Mouse (Mus musculus): ENCODE measurements around the gene Tert. TPM values are rescaled to one million over a fixed set of nuclear protein-coding genes. Genes with fewer than 3 reads are reported as not detected.

Gene Tert
- polyA plus RNA-seq, 1 experiment: 1.4 TPM

DNA sequence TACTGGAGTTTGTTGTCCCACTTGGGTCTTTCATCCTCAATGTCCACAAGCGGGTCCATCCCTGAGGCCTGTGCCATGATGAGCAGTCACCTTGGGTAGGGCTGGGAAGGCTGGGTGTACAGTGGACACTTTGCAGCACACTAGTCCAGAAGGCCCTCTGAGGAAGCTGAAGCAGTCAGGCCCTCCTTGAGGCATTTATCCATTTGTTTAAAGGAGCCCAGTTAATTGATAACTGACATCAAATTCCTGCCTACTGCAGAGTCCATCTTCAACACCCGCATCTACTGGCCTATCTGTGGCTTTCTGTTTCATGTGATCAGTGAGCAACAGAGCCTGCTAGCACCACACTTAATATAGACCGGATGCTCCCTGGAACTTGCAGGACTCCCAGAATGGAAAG is 51.1 kb downstream of the Tert start, which contains the start of gene Slc6a18:
Slc6a18 (minus strand) TSS at position 171 of the 400 bp plus-strand sequence.
- Histone ChIP-seq H3K27ac (ENCODE audit: insufficient read depth, low read length) (no peak within 1 kb of the TSS), H3K4me1 (ENCODE audit: control insufficient read depth, insufficient read depth, low read length) (no peaks in the 10 kb centered on the region), H3K4me3 (replicated peaks; ENCODE audit: insufficient read depth, low read depth, low read length) (no peak within 1 kb of the TSS), H3K27me3 (ENCODE audit: control insufficient read depth, insufficient read depth, low read length) (no peaks in the 10 kb centered on the region)
- DNase-seq: no peak
- WGBS: 87% methylated on average over 3 of the region's 3 CpGs
- TF ChIP-seq POLR2A (IDR thresholded peaks at IDR 0.05; ENCODE audit: borderline replicate concordance, insufficient read depth, low read length) (no peak), CTCF (IDR thresholded peaks at IDR 0.05; ENCODE audit: borderline replicate concordance, insufficient read depth, low read depth, low read length) (no peak)

DNA sequence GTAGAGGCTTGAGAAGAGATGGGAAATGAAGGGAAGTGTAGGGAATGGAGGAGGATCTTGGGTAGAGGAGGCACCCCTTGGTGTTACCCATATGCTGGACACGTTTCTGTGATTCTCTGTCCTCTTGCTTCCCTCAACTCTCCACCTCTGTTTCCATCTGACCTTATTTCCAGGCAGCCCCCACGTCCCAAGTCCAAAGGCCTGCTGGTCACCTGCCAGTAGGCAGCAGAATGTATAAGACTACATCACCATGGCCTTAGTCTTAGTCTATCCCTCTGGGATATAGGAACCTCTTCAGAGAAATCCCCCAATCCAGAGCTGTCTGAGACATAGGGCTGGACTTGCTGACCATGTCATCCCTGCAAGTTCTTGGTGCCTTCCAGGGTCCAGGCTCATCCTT is 52.6 kb downstream of the Tert start:
- Histone ChIP-seq H3K27ac (ENCODE audit: insufficient read depth, low read length) (no peak overlapping the region), H3K4me3 (replicated peaks; ENCODE audit: insufficient read depth, low read depth, low read length) (no peak overlapping the region), H3K4me1 (ENCODE audit: control insufficient read depth, insufficient read depth, low read length) (no peaks in the 10 kb centered on the region), H3K27me3 (ENCODE audit: control insufficient read depth, insufficient read depth, low read length) (no peaks in the 10 kb centered on the region)
- 40% methylated on average over 2 of the region's 2 CpGs for WGBS
- no peak for DNase-seq
- no peak for TF ChIP-seq POLR2A (IDR thresholded peaks at IDR 0.05; ENCODE audit: borderline replicate concordance, insufficient read depth, low read length)
- TF ChIP-seq CTCF (IDR thresholded peaks at IDR 0.05; ENCODE audit: borderline replicate concordance, insufficient read depth, low read depth, low read length): no peak

DNA sequence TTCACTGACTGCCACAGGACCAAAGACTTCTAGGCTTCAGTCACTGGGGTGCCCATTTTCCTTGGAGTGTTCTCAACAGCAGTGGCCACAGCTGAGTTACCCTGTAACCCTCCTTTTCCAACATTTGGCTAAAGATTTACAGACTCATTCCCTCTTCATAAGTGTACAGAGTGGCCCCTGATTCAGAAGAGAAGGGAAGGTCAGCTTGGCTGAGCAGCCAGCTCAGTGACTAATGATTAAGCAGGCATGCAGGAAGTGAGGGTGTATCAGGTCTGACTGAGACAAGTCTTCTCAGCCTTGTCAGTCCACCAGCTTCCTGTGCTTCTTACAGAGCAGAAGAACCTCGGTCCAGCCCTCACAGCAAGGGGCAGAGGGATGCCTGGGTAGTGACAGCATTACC is 53.7 kb downstream of the Tert start:
- no peak for DNase-seq
- Histone ChIP-seq H3K27ac (ENCODE audit: insufficient read depth, low read length) (no peak overlapping the region), H3K4me3 (replicated peaks; ENCODE audit: insufficient read depth, low read depth, low read length) (no peak overlapping the region), H3K4me1 (ENCODE audit: control insufficient read depth, insufficient read depth, low read length) (no peaks in the 10 kb centered on the region), H3K27me3 (ENCODE audit: control insufficient read depth, insufficient read depth, low read length) (no peaks in the 10 kb centered on the region)
- 53% methylated on average over 1 of the region's 1 CpGs for WGBS
- TF ChIP-seq CTCF (IDR thresholded peaks at IDR 0.05; ENCODE audit: borderline replicate concordance, insufficient read depth, low read depth, low read length) (no peak), POLR2A (IDR thresholded peaks at IDR 0.05; ENCODE audit: borderline replicate concordance, insufficient read depth, low read length) (no peak)

GRCm38 (mm10) chr13:73682226-73682625 is 55.5 kb downstream of the Tert start:
- Histone ChIP-seq H3K4me3 (replicated peaks; ENCODE audit: insufficient read depth, low read depth, low read length) (no peak overlapping the region), H3K4me1 (ENCODE audit: control insufficient read depth, insufficient read depth, low read length) (no peaks in the 10 kb centered on the region), H3K27me3 (ENCODE audit: control insufficient read depth, insufficient read depth, low read length) (no peaks in the 10 kb centered on the region), H3K27ac (ENCODE audit: insufficient read depth, low read length) (no peak overlapping the region)
- 85% methylated on average over 2 of the region's 2 CpGs for WGBS
- DNase-seq: no peak
- no peak for TF ChIP-seq CTCF (IDR thresholded peaks at IDR 0.05; ENCODE audit: borderline replicate concordance, insufficient read depth, low read depth, low read length)
- no peak for TF ChIP-seq POLR2A (IDR thresholded peaks at IDR 0.05; ENCODE audit: borderline replicate concordance, insufficient read depth, low read length)

DNA sequence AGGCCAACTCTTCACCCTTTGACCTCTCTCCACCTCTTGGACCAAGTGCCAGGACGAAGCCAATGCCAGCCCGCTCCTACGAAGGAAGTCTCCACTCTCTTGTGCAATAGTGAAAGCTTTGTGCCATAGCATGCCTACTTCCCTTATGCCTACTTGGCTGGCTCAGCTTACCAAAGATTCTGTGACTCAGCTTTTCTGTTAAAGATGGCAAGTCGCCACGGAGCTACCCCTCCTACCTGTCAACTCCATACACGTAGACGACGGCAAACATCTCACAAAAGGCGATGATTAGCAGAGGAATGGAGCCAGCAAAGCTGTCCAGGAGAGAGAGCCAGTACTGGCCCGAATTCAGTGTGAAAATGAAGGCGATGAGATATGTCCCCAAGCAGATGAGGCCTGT is 57.0 kb downstream of the Tert start:
- no peaks in the 10 kb centered on the region for H3K4me1 ChIP-seq (ENCODE audit: control insufficient read depth, insufficient read depth, low read length)
- H3K27ac ChIP-seq (ENCODE audit: insufficient read depth, low read length): no peak overlapping the region
- DNase-seq: no peak
- H3K27me3 ChIP-seq (ENCODE audit: control insufficient read depth, insufficient read depth, low read length): no peaks in the 10 kb centered on the region
- TF ChIP-seq POLR2A (IDR thresholded peaks at IDR 0.05; ENCODE audit: borderline replicate concordance, insufficient read depth, low read length): no peak
- TF ChIP-seq CTCF (IDR thresholded peaks at IDR 0.05; ENCODE audit: borderline replicate concordance, insufficient read depth, low read depth, low read length): no peak
- WGBS: 31% methylated on average over 11 of the region's 11 CpGs
- H3K4me3 ChIP-seq (replicated peaks; ENCODE audit: insufficient read depth, low read depth, low read length): no peak overlapping the region

GRCm38 (mm10) chr13:73684412-73684811 is 57.7 kb downstream of the Tert start:
- no peak for DNase-seq
- H3K27ac ChIP-seq (ENCODE audit: insufficient read depth, low read length): no peak overlapping the region
- no peaks in the 10 kb centered on the region for H3K4me1 ChIP-seq (ENCODE audit: control insufficient read depth, insufficient read depth, low read length)
- no peaks in the 10 kb centered on the region for H3K27me3 ChIP-seq (ENCODE audit: control insufficient read depth, insufficient read depth, low read length)
- TF ChIP-seq CTCF (IDR thresholded peaks at IDR 0.05; ENCODE audit: borderline replicate concordance, insufficient read depth, low read depth, low read length) (no peak), POLR2A (IDR thresholded peaks at IDR 0.05; ENCODE audit: borderline replicate concordance, insufficient read depth, low read length) (no peak)
- no peak overlapping the region for H3K4me3 ChIP-seq (replicated peaks; ENCODE audit: insufficient read depth, low read depth, low read length)
- 82% methylated on average over 1 of the region's 1 CpGs for WGBS

DNA sequence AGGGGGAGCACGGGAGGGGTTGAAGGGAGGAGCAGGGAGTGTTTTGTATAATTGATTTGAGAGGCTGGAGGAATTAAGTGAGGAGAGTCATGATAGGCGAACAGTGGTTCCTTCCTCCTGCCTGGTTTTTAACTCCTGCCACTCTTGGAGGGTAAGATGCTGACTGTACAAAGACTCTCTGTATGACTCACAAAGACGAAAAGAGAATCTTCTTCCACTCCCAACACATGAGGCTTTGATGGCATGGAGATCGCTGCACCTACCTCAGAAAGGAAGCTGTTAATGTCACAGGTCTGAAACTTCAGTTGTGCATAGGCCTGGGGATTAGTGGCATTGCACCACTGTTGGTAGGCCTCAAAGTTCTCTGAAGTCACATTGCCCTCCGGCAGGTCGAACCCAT is 58.8 kb downstream of the Tert start:
- TF ChIP-seq CTCF (IDR thresholded peaks at IDR 0.05; ENCODE audit: borderline replicate concordance, insufficient read depth, low read depth, low read length) (no peak), POLR2A (IDR thresholded peaks at IDR 0.05; ENCODE audit: borderline replicate concordance, insufficient read depth, low read length) (no peak)
- H3K4me3 ChIP-seq (replicated peaks; ENCODE audit: insufficient read depth, low read depth, low read length): no peak overlapping the region
- WGBS: 84% methylated on average over 6 of the region's 6 CpGs

DNA sequence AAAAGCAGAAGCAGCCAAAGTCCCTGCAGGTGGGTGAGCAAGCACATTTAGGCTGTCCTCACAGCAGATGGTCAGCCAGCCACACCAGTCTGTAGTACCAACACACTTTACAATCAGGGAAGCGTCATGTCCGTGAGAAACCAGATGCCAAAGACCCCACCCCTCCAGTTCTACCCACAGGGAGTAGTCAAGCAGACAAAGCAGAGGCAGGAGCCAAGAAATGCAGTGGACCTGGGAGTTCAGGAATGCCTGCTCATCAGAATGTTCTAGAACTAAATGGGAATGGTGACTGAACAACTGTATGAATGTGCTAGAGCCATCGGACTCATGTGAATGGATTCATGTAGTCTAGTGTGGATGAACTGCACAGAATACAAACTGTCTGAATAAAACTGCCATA is 60.9 kb downstream of the Tert start:
- WGBS: 36% methylated on average over 3 of the region's 3 CpGs
- Histone ChIP-seq H3K27ac (ENCODE audit: insufficient read depth, low read length) (no peak overlapping the region), H3K4me3 (replicated peaks; ENCODE audit: insufficient read depth, low read depth, low read length) (no peak overlapping the region), H3K4me1 (ENCODE audit: control insufficient read depth, insufficient read depth, low read length) (no peaks in the 10 kb centered on the region), H3K27me3 (ENCODE audit: control insufficient read depth, insufficient read depth, low read length) (no peaks in the 10 kb centered on the region)
- TF ChIP-seq CTCF (IDR thresholded peaks at IDR 0.05; ENCODE audit: borderline replicate concordance, insufficient read depth, low read depth, low read length): no peak
- no peak for TF ChIP-seq POLR2A (IDR thresholded peaks at IDR 0.05; ENCODE audit: borderline replicate concordance, insufficient read depth, low read length)
- DNase-seq: no peak

More for the DNA sequence above, 58.8 kb downstream of the Tert start:
- Histone ChIP-seq H3K27me3 (ENCODE audit: control insufficient read depth, insufficient read depth, low read length) (no peaks in the 10 kb centered on the region), H3K27ac (ENCODE audit: insufficient read depth, low read length) (no peak overlapping the region), H3K4me1 (ENCODE audit: control insufficient read depth, insufficient read depth, low read length) (no peaks in the 10 kb centered on the region)
- no peak for DNase-seq
